ENCODE assay signal across 37 mouse cellular contexts in genomic region chr3:63534141-63534540, GRCm38 (mm10). TPM values are rescaled to one million over a fixed set of nuclear protein-coding genes. Genes with fewer than 3 reads are reported as not detected.
DNase-seq lines count a peak whose midpoint lies in the region; ATAC-seq and TF ChIP-seq lines count a peak whose summit lies in the region.
"Had no signal": no experiment of that assay in that cellular context is flagged by ENCODE, and none has a peak within 500 bp of the region (broad histone marks: within the 10 kb centered on the region; RNA-seq: fewer than 3 reads in every experiment).

No protein-coding gene starts in this region.

- no peaks in the 10 kb centered on the region for H3K4me1 ChIP-seq in embryonic facial prominence, embryonic 12.5 days
- no peaks in the 10 kb centered on the region for H3K4me1 ChIP-seq in embryonic facial prominence, embryonic 10.5 days
- H3K4me1 ChIP-seq in lung, embryonic 14.5 days (ENCODE audit: insufficient read depth), result no peaks in the 10 kb centered on the region
- no peaks in the 10 kb centered on the region for H3K4me1 ChIP-seq in lung, adult 2 months (ENCODE audit: control insufficient read depth, insufficient read depth, low read length)
- H3K4me1 ChIP-seq: heart, embryonic 12.5 days; hindbrain, embryonic 15.5 days; intestine, embryonic 15.5 days; lung, embryonic 15.5 days; midbrain, embryonic 10.5 days; neural tube, embryonic 12.5 days had no signal

- H3K27me3 ChIP-seq in embryonic facial prominence, embryonic 12.5 days, result no peaks in the 10 kb centered on the region
- H3K27me3 ChIP-seq in embryonic facial prominence, embryonic 10.5 days (replicated peaks; ENCODE audit: low read depth, poor library complexity, severe bottlenecking), result no peaks in the 10 kb centered on the region
- no peaks in the 10 kb centered on the region for H3K27me3 ChIP-seq in lung, embryonic 14.5 days (ENCODE audit: insufficient read depth, low read length)
- H3K27me3 ChIP-seq: heart, embryonic 12.5 days; hindbrain, embryonic 15.5 days; intestine, embryonic 15.5 days; lung, embryonic 15.5 days; neural tube, embryonic 12.5 days had no signal

- no peak overlapping the region for H3K4me3 ChIP-seq in embryonic facial prominence, embryonic 12.5 days
- no peak overlapping the region for H3K4me3 ChIP-seq in embryonic facial prominence, embryonic 10.5 days
- no peak overlapping the region for H3K4me3 ChIP-seq in lung, embryonic 14.5 days (ENCODE audit: low read depth, low read length)
- H3K4me3 ChIP-seq in lung, adult 2 months (replicated peaks; ENCODE audit: extremely low read depth, low read depth, low read length), result no peak overlapping the region
- H3K4me3 ChIP-seq: heart, adult 2 months; heart, embryonic 12.5 days; hindbrain, embryonic 15.5 days; intestine, embryonic 15.5 days; lung, embryonic 15.5 days; midbrain, embryonic 10.5 days; myocyte; neural tube, embryonic 12.5 days had no signal

- peak overlapping the region; percentile 41; the same call in 1 of the 2 replicates for H3K27ac ChIP-seq in embryonic facial prominence, embryonic 12.5 days
- H3K27ac ChIP-seq in embryonic facial prominence, embryonic 10.5 days (replicated peaks), result no peak overlapping the region
- no peak overlapping the region for H3K27ac ChIP-seq in lung, embryonic 14.5 days (ENCODE audit: low read depth)
- H3K27ac ChIP-seq: heart, adult 2 months; hindbrain, embryonic 15.5 days; intestine, embryonic 15.5 days; kidney, postnatal 0 days; liver, embryonic 14.5 days; lung, embryonic 15.5 days; midbrain, embryonic 10.5 days; neural tube, embryonic 12.5 days; stomach, postnatal 0 days had no signal

- H3K36me3 ChIP-seq in embryonic facial prominence, embryonic 12.5 days, result no peaks in the 10 kb centered on the region
- H3K36me3 ChIP-seq in embryonic facial prominence, embryonic 10.5 days (replicated peaks), result no peaks in the 10 kb centered on the region
- no peaks in the 10 kb centered on the region for H3K36me3 ChIP-seq in lung, embryonic 14.5 days (ENCODE audit: insufficient read depth)
- H3K36me3 ChIP-seq: heart, embryonic 12.5 days; hindbrain, embryonic 15.5 days; intestine, embryonic 15.5 days; lung, embryonic 15.5 days; midbrain, embryonic 10.5 days; neural tube, embryonic 12.5 days had no signal

- no peak for DNase-seq in embryonic facial prominence, embryonic 10.5 days (ENCODE audit: low spot score)
- DNase-seq in lung, embryonic 14.5 days, result peak; percentile 43
- DNase-seq in lung, adult 2 months, result no peak
- peak; percentile 37 for DNase-seq in brain, embryonic 18.5 days (ENCODE audit: low read depth, low spot score)
- DNase-seq in spleen, adult 18-20 months, result no peak
- DNase-seq in left cerebral cortex, adult 18-20 months (ENCODE audit: low spot score in 2 of 2), result no peak
- DNase-seq: adrenal gland, postnatal 25 days; cerebellum, adult 9-10 months; embryo, embryonic 11 days; gastrocnemius, postnatal 14 days; heart, adult 2 months; kidney, adult 8-10 months; kidney, postnatal 4 days; left cerebral cortex, postnatal 4 days; liver; right cerebral cortex, adult 18-20 months; thymus, adult 18-20 months; thymus, postnatal 25 days had no signal

- no peak overlapping the region for H3K9ac ChIP-seq in embryonic facial prominence, embryonic 12.5 days
- H3K9ac ChIP-seq in lung, embryonic 14.5 days, result no peak overlapping the region
- H3K9ac ChIP-seq: heart, embryonic 12.5 days; hindbrain, embryonic 15.5 days; intestine, embryonic 15.5 days; liver, embryonic 14.5 days; lung, embryonic 15.5 days; neural tube, embryonic 12.5 days had no signal

- ATAC-seq in embryonic facial prominence, embryonic 12.5 days (ENCODE audit: insufficient number of reproducible peaks, insufficient read depth, low FRiP score, low TSS enrichment), result no peak
- ATAC-seq in lung, embryonic 14.5 days (ENCODE audit: insufficient read depth), result no peak
- ATAC-seq: intestine, embryonic 15.5 days had no signal

- no peak for TF ChIP-seq POLR2A in lung, adult 2 months (IDR thresholded peaks at IDR 0.05; ENCODE audit: borderline replicate concordance, extremely low read depth, low read depth, low read length)

- TF ChIP-seq CTCF in lung, embryonic 14.5 days (IDR thresholded peaks at IDR 0.05; ENCODE audit: low read depth), result no peak
- no peak for TF ChIP-seq CTCF in lung, adult 2 months (IDR thresholded peaks at IDR 0.05; ENCODE audit: insufficient read depth, low read length)

- H3K4me2 ChIP-seq in embryonic facial prominence, embryonic 12.5 days (replicated peaks), result no peak overlapping the region
- no peak overlapping the region for H3K4me2 ChIP-seq in lung, embryonic 14.5 days
- H3K4me2 ChIP-seq: heart, embryonic 12.5 days; hindbrain, embryonic 15.5 days; intestine, embryonic 15.5 days; lung, embryonic 15.5 days; neural tube, embryonic 12.5 days had no signal

- 56% methylated on average over 2 of the region's 2 CpGs for WGBS in embryonic facial prominence, embryonic 12.5 days
- 83% methylated on average over 2 of the region's 2 CpGs for WGBS in embryonic facial prominence, embryonic 10.5 days
- WGBS in lung, embryonic 14.5 days, result 47% methylated on average over 2 of the region's 2 CpGs
- WGBS in lung, adult 2 months, result 26% methylated on average over 2 of the region's 2 CpGs

- H3K9me3 ChIP-seq in embryonic facial prominence, embryonic 12.5 days, result no peaks in the 10 kb centered on the region
- H3K9me3 ChIP-seq in embryonic facial prominence, embryonic 10.5 days, result no peaks in the 10 kb centered on the region
- no peaks in the 10 kb centered on the region for H3K9me3 ChIP-seq in lung, embryonic 14.5 days (ENCODE audit: low read depth, low read length)
- H3K9me3 ChIP-seq: heart, embryonic 12.5 days; hindbrain, embryonic 15.5 days; intestine, embryonic 15.5 days; lung, embryonic 15.5 days; midbrain, embryonic 10.5 days; neural tube, embryonic 12.5 days had no signal

RNA-seq across cellular contexts. Expression of gene Gm34302, which starts 50.5 kb away (rescaled TPM):
- polyA plus RNA-seq in embryonic facial prominence, embryonic 12.5 days (2016; fragmentation: Nextera tagmentation; extraction: Ambion mirVana), result not detected in 2 replicates
- polyA plus RNA-seq in embryonic facial prominence, embryonic 10.5 days (2016; fragmentation: Nextera tagmentation; extraction: Ambion mirVana), result not detected in 2 replicates
- polyA plus RNA-seq in lung, embryonic 14.5 days (2014; fragmentation: Nextera tagmentation; extraction: Ambion mirVana), result not detected in 2 replicates
- polyA plus RNA-seq in lung, adult 2 months (2012; rRNA removed), result not detected in 2 replicates
- not detected for total RNA-seq in left cerebral cortex, adult 18-20 months (2021)
- total RNA-seq: adrenal gland, adult 18-20 months; adrenal gland, postnatal 25 days; hematopoietic stem cell, adult 5-6 weeks; layer of hippocampus, adult 8-10 months; layer of hippocampus, postnatal 25 days; left cerebral cortex, postnatal 4 days; megakaryocyte progenitor cell, adult 5-6 weeks; MEL; midbrain, postnatal 0 days had no signal
- polyA plus RNA-seq: heart, embryonic 12.5 days; hindbrain, embryonic 15.5 days; intestine, embryonic 15.5 days; liver, embryonic 14.5 days; lung, embryonic 15.5 days; midbrain, embryonic 10.5 days; midbrain, postnatal 0 days; neural tube, embryonic 12.5 days; spleen, adult 2 months; stomach, postnatal 0 days had no signal

Comparison
In these comparisons a context has a peak if more than half of its experiments do, and no peak if none do; other contexts are left out.
1. DNase-seq: peak in lung, embryonic 14.5 days (single experiment) and brain, embryonic 18.5 days (single experiment); none in embryonic facial prominence, embryonic 10.5 days (single experiment), lung, adult 2 months (single experiment), spleen, adult 18-20 months (0 of 2) and left cerebral cortex, adult 18-20 months (0 of 2).